Mouse (Mus musculus) cerebellum, adult 2 months (tissue): ENCODE measurements around the gene Spsb1. TPM values are rescaled to one million over a fixed set of nuclear protein-coding genes. Genes with fewer than 3 reads are reported as not detected.

Experiments
- DNase-seq, 2 experiments: peaks; one replicate each; pipeline ENCODE4 v3.0.0; 2021
- H3K27ac ChIP-seq: fragments of 200-500 bp; 2 replicates; pipeline ENCODE4 v1.5.1; 2012; ENCODE audit warnings: low read length, control low read depth, inconsistent platforms; ENCODE audit not compliant: insufficient read depth
- H3K27me3 ChIP-seq: fragments of 200-500 bp; 2 replicates; pipeline ENCODE4 v1.6.1; 2012; ENCODE audit warnings: inconsistent platforms, mild to moderate bottlenecking, low read length, moderate library complexity; ENCODE audit not compliant: control insufficient read depth, insufficient read depth
- H3K4me1 ChIP-seq: fragments of 200-500 bp; 2 replicates; pipeline ENCODE4 v1.6.1; 2011; ENCODE audit warnings: low read length; ENCODE audit not compliant: control insufficient read depth, insufficient read depth
- H3K4me3 ChIP-seq: fragments of 200-500 bp; replicated peaks from 2 replicates; pipeline ENCODE3; 2011; ENCODE audit warnings: mild to moderate bottlenecking, low read depth, low read length, control low read depth; ENCODE audit not compliant: insufficient read depth
- CTCF ChIP-seq: fragments of 200-500 bp; IDR thresholded peaks from 2 replicates; pipeline ENCODE4 v1.5.1; 2011; ENCODE audit warnings: low read depth, mild to moderate bottlenecking, control low read depth, low read length, moderate library complexity, borderline replicate concordance; ENCODE audit not compliant: insufficient read depth
- POLR2A ChIP-seq: fragments of 200-500 bp; IDR thresholded peaks from 2 replicates; pipeline ENCODE4 v1.6.1; 2011; ENCODE audit warnings: low read length, control low read depth, borderline replicate concordance; ENCODE audit not compliant: insufficient read depth
- WGBS: fragments of 180-500 bp; shearing (Covaris S2); methylation state at CpG from one replicate; pipeline ENCODE4 v1.1.7; 2018; 5-methylcytosine and 5-hydroxymethylcytosine counted together
- polyA plus RNA-seq: library from polyadenylated mRNA; depleted of rRNA; stranded (reverse); fragments of >200 nt; gene quantifications from 2 replicates; pipeline ENCODE4 v1.2.3, GENCODE M21; 2012

Gene Spsb1
- polyA plus RNA-seq, 1 experiment: 25.3 TPM

DNA sequence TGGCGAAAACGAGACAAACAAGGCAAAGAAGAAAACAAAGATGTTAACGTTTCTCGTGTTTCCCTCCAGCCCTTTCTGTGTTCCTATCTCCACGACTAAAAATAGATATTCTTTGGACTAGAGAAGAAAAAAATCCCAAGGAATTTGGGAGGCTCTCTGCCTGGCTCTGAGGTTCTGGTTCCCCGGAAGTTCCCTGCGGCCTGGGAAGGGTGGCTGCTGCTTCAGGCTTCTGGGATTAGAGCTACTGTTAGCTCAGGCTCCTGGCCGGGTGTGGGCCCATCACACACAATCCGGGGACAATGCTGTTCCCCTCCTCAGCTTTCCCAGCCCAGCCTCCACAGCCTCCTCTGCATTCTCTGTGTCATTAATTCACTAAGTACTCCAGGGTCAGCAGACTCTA lies 86.8 kb downstream of the Spsb1 start:
- Histone ChIP-seq H3K27ac (no peak overlapping the region), H3K4me3 (no peak overlapping the region), H3K4me1 (no peaks in the 10 kb centered on the region), H3K27me3 (no peaks in the 10 kb centered on the region)
- TF ChIP-seq POLR2A: no peak
- no peak for TF ChIP-seq CTCF
- DNase-seq: no peak
- 79% methylated on average over 9 of the region's 9 CpGs for WGBS

DNA sequence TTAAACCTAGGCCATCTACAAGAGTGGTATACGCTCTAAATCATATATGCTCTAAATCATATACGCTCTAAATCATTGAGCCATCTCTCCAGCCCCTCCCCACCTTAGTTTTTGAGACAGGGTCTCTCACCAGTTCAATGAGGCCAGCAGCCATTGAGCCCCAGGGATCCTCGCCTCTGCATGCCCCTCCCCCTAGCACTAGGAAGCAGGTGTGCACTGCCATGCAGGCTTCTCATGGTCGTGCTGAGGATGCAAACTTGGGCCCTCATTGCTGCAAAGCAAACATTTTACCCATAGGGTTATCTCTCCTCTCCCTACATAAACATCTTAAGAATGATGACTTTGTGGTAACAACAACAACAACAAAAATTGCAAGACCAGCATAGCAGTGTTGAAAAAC lies 87.5 kb downstream of the Spsb1 start:
- no peak overlapping the region for H3K4me3 ChIP-seq
- 77% methylated on average over 4 of the region's 4 CpGs for WGBS
- H3K27me3 ChIP-seq: no peaks in the 10 kb centered on the region
- H3K27ac ChIP-seq: no peak overlapping the region
- no peak for DNase-seq
- no peak for TF ChIP-seq CTCF
- no peak for TF ChIP-seq POLR2A
- H3K4me1 ChIP-seq: no peaks in the 10 kb centered on the region

DNA sequence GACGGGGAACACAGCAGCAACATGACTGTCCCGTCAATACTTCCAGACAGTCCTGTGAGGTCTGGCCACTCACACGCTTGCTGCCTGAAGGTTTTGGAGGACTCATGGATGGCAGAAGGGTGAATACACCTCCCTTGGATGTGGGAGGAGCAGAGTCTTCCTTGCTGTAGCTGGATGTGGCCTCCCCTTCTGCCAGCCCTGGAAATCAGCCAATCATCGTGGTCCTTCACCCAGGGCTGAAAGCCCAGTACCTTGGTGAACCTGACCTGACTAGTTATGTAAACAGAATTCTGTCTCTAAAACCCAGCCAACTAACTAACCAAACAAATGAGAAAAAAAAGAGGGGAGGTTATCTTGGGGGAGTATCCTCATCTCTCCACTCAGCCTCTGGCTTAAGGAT lies 90.4 kb downstream of the Spsb1 start:
- no peaks in the 10 kb centered on the region for H3K4me1 ChIP-seq
- no peak for TF ChIP-seq CTCF
- no peak for TF ChIP-seq POLR2A
- H3K27me3 ChIP-seq: no peaks in the 10 kb centered on the region
- WGBS: 41% methylated on average over 4 of the region's 4 CpGs
- H3K27ac ChIP-seq: no peak overlapping the region
- DNase-seq: no peak
- H3K4me3 ChIP-seq: no peak overlapping the region

DNA sequence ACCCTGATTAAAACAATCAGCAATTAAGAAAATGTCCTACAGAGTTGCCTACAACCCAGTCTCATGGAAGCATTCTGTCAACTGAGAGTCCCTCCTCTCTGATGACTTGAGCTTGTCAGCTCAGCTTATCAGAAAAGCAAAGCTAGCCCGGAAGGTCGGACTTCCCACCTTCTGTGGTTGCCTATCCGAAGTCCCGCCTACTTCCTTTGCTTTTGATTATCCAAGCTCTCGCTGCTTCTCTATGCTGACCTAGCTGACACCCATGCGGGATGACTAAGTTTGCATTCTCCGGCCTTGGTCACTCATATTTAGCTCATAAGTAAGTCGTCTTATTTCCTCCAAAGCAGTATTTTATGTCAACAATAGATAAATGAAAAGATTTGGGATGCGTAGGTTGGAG lies 91.3 kb downstream of the Spsb1 start:
- Histone ChIP-seq H3K4me3 (no peak overlapping the region), H3K27ac (no peak overlapping the region), H3K4me1 (no peaks in the 10 kb centered on the region), H3K27me3 (no peaks in the 10 kb centered on the region)
- no peak for DNase-seq
- 95% methylated on average over 9 of the region's 9 CpGs for WGBS
- no peak for TF ChIP-seq POLR2A
- no peak for TF ChIP-seq CTCF

DNA sequence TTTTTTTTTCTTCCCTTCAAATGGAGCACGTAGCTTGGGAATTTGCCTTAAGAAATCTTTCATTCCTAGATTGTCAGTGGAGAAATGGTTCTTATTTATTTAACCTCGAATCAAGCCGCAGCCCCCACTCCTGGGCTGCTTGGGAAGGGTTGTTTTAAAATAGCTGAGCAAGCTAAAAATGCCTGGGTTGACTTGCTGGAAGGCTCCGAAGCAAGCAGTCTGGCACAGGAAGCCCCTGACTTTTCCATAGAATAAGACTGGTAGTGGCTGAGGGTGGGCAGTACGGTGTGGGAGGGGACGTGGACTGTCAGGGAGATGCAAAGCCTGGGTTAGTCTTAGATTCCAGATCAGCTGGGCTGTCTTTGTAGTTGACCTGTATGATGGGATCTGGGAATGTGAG lies 94.5 kb downstream of the Spsb1 start:
- no peaks in the 10 kb centered on the region for H3K4me1 ChIP-seq
- 83% methylated on average over 6 of the region's 6 CpGs for WGBS
- no peak for DNase-seq
- H3K4me3 ChIP-seq: no peak overlapping the region
- H3K27me3 ChIP-seq: no peaks in the 10 kb centered on the region
- H3K27ac ChIP-seq: no peak overlapping the region
- TF ChIP-seq POLR2A (no peak), CTCF (no peak)

DNA sequence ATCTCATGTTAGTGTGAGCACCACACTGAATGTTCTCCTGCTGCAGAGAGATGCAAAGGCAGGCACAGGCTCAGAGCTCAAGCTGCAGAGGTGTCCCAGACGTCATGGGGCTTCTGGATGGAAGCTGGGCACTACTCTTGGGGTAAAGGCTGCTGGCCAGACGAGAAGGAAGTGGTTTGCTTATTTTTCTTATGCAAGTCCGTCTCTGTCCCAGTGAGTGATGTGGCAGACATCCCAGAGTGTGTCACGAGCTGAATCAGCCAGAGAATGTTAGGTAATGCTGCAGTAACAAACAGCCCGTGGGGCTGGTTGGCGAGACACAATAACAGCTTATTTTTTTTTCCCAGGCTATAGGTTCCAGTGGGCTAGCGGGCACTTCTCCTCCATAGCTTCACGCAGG lies 96.3 kb downstream of the Spsb1 start:
- Histone ChIP-seq H3K4me1 (no peaks in the 10 kb centered on the region), H3K27ac (no peak overlapping the region), H3K4me3 (no peak overlapping the region), H3K27me3 (no peaks in the 10 kb centered on the region)
- no peak for TF ChIP-seq POLR2A
- TF ChIP-seq CTCF: no peak
- DNase-seq: no peak
- WGBS: 66% methylated on average over 8 of the region's 8 CpGs

DNA sequence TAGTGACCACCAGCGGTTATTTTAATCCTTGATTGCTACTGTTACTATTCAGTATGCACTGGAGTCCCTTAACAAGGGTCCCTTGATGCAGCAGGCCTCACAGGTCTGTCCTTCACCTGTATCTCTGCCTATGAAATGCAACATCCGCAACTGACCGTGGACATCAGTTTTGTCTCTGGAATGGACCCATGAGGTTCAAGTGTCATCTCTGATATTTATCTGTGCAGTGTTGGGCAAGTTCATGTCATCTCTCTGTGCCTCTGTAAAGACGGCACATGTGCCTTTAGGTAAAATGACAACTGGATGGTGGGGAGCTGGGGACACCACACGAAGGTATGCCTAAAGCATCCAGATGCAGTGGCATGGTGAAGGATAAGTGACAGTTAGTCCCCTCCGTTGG lies 96.7 kb downstream of the Spsb1 start:
- 86% methylated on average over 6 of the region's 6 CpGs for WGBS
- TF ChIP-seq CTCF (no peak), POLR2A (no peak)
- H3K4me3 ChIP-seq: no peak overlapping the region
- no peaks in the 10 kb centered on the region for H3K27me3 ChIP-seq
- no peak for DNase-seq
- H3K4me1 ChIP-seq: no peaks in the 10 kb centered on the region
- no peak overlapping the region for H3K27ac ChIP-seq

DNA sequence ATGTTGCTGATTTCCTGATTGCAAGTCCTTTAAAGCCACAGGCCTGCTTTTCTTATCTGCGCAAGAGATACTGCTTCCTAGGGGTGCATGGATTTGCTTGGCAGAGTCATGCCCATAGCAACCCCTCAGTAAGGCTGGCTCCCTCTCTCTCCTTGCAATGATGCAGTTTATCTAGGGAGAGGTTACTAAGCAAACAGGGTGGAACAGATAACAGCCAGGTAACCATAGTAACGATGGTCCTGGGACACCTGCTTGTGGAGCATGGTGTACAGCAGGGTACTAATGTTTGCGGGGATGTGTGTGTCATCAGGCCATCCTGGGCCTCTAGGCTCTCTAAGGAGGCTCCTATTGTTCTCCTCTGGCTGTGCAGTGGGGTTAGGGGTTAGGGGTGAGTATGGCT lies 97.2 kb downstream of the Spsb1 start:
- TF ChIP-seq CTCF (no peak), POLR2A (no peak)
- 76% methylated on average over 3 of the region's 3 CpGs for WGBS
- DNase-seq: no peak
- Histone ChIP-seq H3K4me1 (no peaks in the 10 kb centered on the region), H3K27ac (no peak overlapping the region), H3K27me3 (no peaks in the 10 kb centered on the region), H3K4me3 (no peak overlapping the region)
